Mouse (Mus musculus): Measurements from ENCODE around the gene Pih1d1. TPM values are rescaled to one million over a fixed set of nuclear protein-coding genes. Genes with fewer than 3 reads are reported as not detected.
A peak's percentile ranks its signal among the peaks of the same experiment; 100 is the strongest.

Gene Pih1d1
- polyA plus RNA-seq, 1 experiment from 2014 or later, result 87.1 TPM

DNA sequence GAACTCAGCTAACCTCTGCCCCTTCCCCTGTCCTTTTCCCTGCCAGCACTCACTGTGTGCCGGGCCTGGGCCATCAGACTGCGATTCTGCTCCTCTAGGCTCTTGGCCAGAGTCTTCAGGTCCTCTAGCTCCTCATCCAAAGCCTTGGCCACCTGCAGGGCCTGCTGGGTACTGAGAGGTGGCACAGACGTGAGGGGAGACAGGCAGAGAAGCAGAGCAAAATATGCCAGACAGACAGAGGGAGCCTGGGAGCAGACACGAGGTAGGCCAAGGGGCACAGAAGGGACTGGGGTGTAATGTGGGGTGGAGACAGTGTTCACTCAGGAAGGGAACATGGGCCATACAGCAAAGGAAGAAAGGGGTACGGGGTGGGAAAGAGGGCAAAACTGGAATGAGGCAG lies 39.3 kb downstream of the Pih1d1 start:
- 66% methylated on average over 5 of the region's 5 CpGs for WGBS
- Histone ChIP-seq H3K9me3 (no peaks in the 10 kb centered on the region), H3K4me3 (no peak overlapping the region), H3K27ac (no peak overlapping the region), H3K4me2 (no peak overlapping the region), H3K36me3 (replicated peaks) (no peaks in the 10 kb centered on the region), H3K27me3 (replicated peaks) (no peaks in the 10 kb centered on the region; the same call in 1 of the 2 replicates), H3K9ac (no peak overlapping the region), H3K4me1 (peaks cover 8% of the 10 kb centered on the region; the same call in 1 of the 2 replicates)
- ATAC-seq (replicated peaks), result no peak

DNA sequence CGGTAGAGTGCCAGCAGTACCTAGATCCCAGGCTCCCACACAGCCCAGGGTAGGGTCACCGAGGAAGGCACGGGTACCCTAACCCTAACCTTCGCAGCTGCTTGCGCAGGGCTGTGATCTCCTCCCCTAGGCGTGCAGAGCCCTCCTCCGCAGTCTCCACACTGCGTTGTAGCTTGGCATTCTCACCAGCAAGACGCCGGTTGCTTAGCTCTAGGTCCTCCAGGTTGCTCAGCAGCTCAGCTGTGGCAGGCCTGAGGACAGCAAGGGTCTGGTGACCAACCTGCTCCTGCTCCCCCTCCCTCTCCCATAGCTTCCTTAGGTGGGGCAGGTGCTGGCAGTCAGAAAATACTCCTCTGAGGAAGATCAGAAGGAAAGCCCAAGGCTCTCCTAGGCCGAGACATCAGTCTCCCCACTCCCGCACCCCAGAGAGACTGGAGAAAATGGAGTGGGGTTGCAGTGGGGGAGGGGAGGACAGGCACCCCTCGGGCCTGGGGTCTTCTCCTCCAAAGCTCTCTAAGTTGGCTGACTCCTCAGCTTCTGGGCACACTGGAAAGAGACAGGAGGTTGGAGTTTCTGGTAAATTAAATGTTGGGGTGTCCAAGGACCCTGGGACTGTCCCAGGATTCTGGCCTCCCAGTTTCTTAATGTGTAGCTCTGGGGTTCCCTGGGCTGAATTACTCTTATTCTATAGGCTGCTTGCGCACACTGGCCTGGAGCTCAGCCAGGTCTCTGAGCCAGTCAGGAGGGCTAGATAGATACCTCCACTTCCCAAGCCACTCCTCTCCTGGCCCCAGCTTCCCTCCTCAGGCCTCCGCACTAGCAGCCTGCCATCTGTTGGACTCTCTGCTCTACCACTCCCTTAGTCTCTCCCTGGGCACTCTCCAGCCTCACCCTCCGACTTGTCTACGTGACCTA lies 40.0 kb downstream of the Pih1d1 start:
- Histone ChIP-seq H3K9me3 (no peaks in the 10 kb centered on the region), H3K9ac (no peak overlapping the region), H3K4me3 (no peak overlapping the region), H3K36me3 (replicated peaks) (no peaks in the 10 kb centered on the region), H3K4me1 (peaks cover 11% of the 10 kb centered on the region; the same call in 1 of the 2 replicates), H3K4me2 (no peak overlapping the region), H3K27me3 (replicated peaks) (no peaks in the 10 kb centered on the region; the same call in 1 of the 2 replicates), H3K27ac (no peak overlapping the region)
- ATAC-seq (replicated peaks), result no peak
- WGBS, result 70% methylated on average over 17 of the region's 17 CpGs

DNA sequence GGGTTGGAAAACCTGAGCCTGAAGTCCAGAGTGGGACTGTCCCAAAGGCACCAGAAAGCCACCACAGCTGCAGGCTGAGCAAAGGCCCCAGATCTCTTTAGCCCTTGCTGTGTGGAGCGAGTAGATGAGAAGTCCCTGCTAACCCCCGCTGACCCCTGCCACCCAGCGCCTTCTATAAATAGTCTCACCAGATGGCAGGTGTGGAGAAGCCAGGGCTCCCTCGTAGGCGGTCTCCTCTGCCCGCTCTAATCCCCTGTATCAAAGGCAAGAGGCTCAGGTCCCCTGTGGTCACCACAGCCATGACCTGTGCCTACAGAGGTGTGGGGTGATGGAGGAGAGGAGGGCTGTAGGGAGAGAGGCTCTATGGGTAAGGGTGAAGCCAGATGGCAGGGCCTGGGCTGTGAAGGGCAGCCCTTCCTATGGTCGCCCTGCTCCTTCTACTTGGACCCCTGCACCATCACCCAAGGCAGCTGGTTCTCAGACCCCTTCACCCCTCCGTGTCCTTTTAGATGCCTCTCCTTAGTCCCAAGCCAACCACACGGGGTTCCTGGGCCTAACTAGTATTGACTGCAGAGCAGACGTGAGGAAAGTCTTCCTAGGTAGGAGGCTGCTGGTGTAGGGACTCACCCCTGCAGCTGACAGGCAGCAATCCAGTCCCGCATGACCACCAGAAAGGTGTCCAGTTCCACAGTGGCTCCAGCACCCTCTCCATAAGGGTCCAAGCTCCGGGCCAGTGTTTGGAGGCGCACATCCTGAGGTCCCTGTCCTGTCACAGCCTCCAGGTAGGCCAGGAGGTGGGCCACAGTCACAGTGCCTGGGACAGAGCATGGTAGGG lies 41.5 kb downstream of the Pih1d1 start:
- Histone ChIP-seq H3K4me3 (no peak overlapping the region), H3K36me3 (replicated peaks) (no peaks in the 10 kb centered on the region)
- WGBS, result 61% methylated on average over 13 of the region's 13 CpGs

DNA sequence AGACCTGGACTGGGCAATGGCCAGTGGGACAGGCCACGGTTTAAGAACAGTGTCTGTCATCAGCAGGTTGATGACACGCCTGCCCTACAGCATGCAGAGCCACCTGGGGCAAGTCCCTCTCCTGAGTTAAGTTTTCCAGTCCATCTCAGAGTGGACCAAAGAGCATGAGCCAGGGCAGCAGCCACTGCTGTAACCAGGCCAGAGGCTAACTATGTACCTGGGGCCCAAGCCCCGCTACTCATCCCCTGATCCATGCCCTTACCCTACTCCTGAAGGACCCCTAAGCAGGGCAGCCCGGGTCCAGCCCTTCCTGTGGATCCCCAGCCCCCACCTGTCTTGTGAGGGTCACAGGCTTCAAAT lies 42.1 kb downstream of the Pih1d1 start:
- no peak overlapping the region for H3K9ac ChIP-seq
- no peak overlapping the region for H3K4me2 ChIP-seq
- no peak overlapping the region for H3K4me3 ChIP-seq
- no peaks in the 10 kb centered on the region for H3K36me3 ChIP-seq (replicated peaks)
- H3K27ac ChIP-seq, result no peak overlapping the region
- 82% methylated on average over 4 of the region's 4 CpGs for WGBS
- H3K9me3 ChIP-seq, result no peaks in the 10 kb centered on the region
- H3K27me3 ChIP-seq (replicated peaks), result no peaks in the 10 kb centered on the region; the same call in 1 of the 2 replicates
- H3K4me1 ChIP-seq, result peaks cover 11% of the 10 kb centered on the region; the same call in 1 of the 2 replicates
- no peak for ATAC-seq (replicated peaks)

More for the DNA sequence above, 41.5 kb downstream of the Pih1d1 start:
- Histone ChIP-seq H3K9ac (no peak overlapping the region), H3K4me1 (peaks cover 11% of the 10 kb centered on the region; the same call in 1 of the 2 replicates), H3K27me3 (replicated peaks) (no peaks in the 10 kb centered on the region; the same call in 1 of the 2 replicates), H3K4me2 (no peak overlapping the region), H3K27ac (no peak overlapping the region), H3K9me3 (no peaks in the 10 kb centered on the region)
- ATAC-seq (replicated peaks), result no peak

DNA sequence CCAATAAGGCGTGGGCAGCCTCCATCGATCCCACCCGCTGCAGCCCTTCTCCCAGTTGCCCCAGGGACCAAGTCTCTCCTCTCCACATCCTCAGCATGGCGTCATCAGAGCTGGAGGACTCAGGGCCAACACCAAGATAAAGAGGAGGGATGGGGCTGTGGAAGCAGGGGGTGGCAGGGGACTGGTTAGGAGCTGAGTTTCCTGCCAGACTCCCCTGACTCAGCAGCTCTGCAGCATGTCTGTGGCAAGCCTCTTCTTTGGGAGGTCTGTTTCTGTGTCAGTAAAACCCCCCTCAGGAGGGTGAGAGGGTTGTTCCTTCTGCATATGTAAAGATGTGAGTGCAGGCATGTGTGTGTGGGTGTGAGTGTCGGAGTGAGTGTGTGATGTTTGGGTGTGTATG lies 42.9 kb downstream of the Pih1d1 start:
- ATAC-seq (replicated peaks), result no peak
- no peaks in the 10 kb centered on the region for H3K27me3 ChIP-seq (replicated peaks)
- H3K27ac ChIP-seq, result no peak overlapping the region
- no peaks in the 10 kb centered on the region for H3K36me3 ChIP-seq (replicated peaks)
- peaks cover 11% of the 10 kb centered on the region; the same call in 1 of the 2 replicates for H3K4me1 ChIP-seq
- no peaks in the 10 kb centered on the region for H3K9me3 ChIP-seq
- no peak overlapping the region for H3K4me3 ChIP-seq
- no peak overlapping the region for H3K9ac ChIP-seq
- WGBS, result 71% methylated on average over 5 of the region's 5 CpGs
- H3K4me2 ChIP-seq, result no peak overlapping the region

DNA sequence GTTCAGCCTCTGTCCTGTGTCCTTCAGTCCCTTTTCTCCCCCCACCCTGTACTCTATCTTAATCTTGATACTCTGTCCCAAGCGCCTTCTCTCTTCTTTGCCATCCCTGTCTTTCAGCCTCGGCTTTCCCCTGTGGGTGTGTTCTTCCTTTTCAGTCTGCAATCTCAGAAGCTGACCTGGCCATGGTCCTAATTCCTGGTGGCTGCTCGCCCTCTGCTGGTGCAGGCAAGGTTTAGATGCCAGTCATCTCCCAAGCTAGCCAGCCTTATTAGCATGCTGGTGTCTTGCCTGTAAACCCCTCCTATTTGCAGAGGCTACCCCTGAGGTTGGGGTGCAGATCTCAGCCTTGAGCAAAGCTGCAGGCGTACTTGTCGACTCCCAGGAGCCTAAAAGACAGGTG lies 44.3 kb downstream of the Pih1d1 start:
- H3K27ac ChIP-seq, result no peak overlapping the region
- ATAC-seq (replicated peaks), result peak; percentile 52
- peaks cover 11% of the 10 kb centered on the region; the same call in 1 of the 2 replicates for H3K4me1 ChIP-seq
- no peak overlapping the region for H3K4me2 ChIP-seq
- H3K9me3 ChIP-seq, result no peaks in the 10 kb centered on the region
- peak overlapping the region; percentile 15; the same call in 1 of the 2 replicates for H3K9ac ChIP-seq
- H3K27me3 ChIP-seq (replicated peaks), result 0 out of 2 replicates have a peak, but pooled peaks cover 4% of the 10 kb centered on the region
- WGBS, result 11% methylated on average over 5 of the region's 5 CpGs
- no peak overlapping the region for H3K4me3 ChIP-seq
- H3K36me3 ChIP-seq (replicated peaks), result no peaks in the 10 kb centered on the region

DNA sequence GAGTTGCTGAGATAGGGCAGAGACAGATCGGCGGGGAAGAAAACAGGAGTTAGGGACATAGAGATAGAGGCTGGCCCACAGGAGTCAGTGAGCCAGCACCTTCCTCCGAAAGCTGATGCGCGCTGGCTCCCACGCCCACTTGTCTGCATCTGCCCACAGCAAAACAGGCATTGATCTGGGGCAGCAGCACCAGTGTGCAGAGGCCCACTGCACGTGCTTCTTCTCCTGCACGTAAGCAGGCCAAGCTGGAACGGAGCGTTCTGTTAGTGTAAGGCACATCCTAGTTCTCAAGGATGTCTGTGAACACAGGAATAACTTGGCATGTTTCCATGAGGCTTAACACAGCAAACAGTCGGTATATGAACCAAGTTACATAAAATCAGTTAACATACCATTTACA lies 44.9 kb downstream of the Pih1d1 start:
- ATAC-seq (replicated peaks), result no peak
- Histone ChIP-seq H3K27ac (no peak overlapping the region), H3K36me3 (replicated peaks) (no peaks in the 10 kb centered on the region), H3K4me2 (no peak overlapping the region), H3K4me1 (peaks cover 11% of the 10 kb centered on the region), H3K4me3 (no peak overlapping the region), H3K9me3 (no peaks in the 10 kb centered on the region), H3K9ac (no peak overlapping the region), H3K27me3 (replicated peaks) (0 out of 2 replicates have a peak, but pooled peaks cover 6% of the 10 kb centered on the region)
- 82% methylated on average over 11 of the region's 11 CpGs for WGBS

DNA sequence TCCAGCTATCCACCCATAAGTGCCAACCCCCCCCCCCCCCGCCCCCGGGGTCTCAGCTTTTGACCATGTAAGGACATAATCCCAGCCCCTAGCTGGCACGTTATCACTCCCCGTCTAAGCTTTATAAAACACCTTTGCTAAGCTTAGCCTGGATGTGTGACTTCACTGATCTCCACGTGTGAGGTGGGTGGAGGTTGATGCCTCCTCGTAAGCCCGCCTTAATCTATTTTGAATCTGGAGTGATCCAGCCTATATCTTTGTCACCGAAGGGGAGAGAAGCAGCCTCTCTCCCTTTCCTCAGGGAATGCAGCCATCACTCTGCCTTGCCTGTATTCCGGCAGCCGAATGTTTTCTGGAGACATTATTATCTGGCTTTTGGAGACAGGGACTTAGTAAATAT lies 48.6 kb downstream of the Pih1d1 start:
- Histone ChIP-seq H3K9me3 (no peaks in the 10 kb centered on the region), H3K4me2 (no peak overlapping the region), H3K4me3 (no peak overlapping the region), H3K36me3 (replicated peaks) (no peaks in the 10 kb centered on the region), H3K27ac (no peak overlapping the region), H3K9ac (no peak overlapping the region), H3K27me3 (replicated peaks) (0 out of 2 replicates have a peak, but pooled peaks cover 6% of the 10 kb centered on the region), H3K4me1 (peaks cover 15% of the 10 kb centered on the region)
- 67% methylated on average over 10 of the region's 10 CpGs for WGBS
- ATAC-seq (replicated peaks), result no peak

DNA sequence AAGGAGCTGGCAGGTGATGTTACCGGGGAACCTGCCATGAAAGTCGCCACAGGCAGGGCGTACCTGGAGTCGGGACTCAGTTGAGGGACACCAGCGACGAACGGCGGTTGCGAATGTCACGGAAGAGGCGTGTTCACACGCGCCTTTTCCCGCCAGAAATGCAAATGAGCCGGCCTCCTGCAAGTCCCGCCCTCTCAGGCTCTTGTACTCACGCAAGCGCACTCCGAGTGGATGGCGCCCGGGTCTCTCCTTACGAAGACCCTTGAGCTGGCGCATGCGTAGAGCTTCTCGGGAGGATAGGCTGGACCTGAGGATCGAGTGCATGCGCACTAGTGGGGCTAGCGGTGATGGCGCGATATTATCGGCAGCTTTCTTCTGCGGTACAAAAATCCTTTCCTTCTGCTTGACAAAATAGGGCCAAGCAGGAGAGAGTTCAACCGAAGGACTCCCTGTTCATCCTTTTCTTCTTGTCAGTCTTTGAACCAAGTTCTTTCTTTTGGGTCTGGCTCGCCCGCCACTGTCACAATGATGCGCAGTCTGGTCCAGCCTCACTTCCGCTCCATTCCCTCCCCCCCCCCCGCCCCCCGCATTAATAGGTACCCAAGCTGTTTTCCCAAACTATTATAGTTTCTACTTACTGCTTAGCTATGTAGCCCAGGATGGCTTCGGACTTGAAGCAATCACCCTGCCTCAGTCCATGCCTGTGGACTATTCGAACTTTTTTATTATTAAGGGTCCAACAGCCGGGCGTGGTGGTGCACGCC lies 50.5 kb downstream of the Pih1d1 start, which contains the start of gene Ccdc155:
TSS of gene Ccdc155 (minus strand) at position 513 of the 764 bp plus-strand sequence.
- no peaks in the 10 kb centered on the region for H3K36me3 ChIP-seq (replicated peaks)
- H3K27me3 ChIP-seq (replicated peaks), result 0 out of 2 replicates have a peak, but pooled peaks cover 6% of the 10 kb centered on the region
- H3K4me3 ChIP-seq, result peak within 1 kb of the TSS; percentile 49
- ATAC-seq (replicated peaks), result peak; percentile 98
- peak within 1 kb of the TSS; percentile 60 for H3K9ac ChIP-seq
- H3K9me3 ChIP-seq, result no peaks in the 10 kb centered on the region
- 8% methylated on average over 44 of the region's 44 CpGs for WGBS
- H3K4me2 ChIP-seq, result peak within 1 kb of the TSS; percentile 64
- H3K27ac ChIP-seq, result peak within 1 kb of the TSS; percentile 87
- H3K4me1 ChIP-seq, result peaks cover 5% of the 10 kb centered on the region; the same call in 1 of the 2 replicates

DNA sequence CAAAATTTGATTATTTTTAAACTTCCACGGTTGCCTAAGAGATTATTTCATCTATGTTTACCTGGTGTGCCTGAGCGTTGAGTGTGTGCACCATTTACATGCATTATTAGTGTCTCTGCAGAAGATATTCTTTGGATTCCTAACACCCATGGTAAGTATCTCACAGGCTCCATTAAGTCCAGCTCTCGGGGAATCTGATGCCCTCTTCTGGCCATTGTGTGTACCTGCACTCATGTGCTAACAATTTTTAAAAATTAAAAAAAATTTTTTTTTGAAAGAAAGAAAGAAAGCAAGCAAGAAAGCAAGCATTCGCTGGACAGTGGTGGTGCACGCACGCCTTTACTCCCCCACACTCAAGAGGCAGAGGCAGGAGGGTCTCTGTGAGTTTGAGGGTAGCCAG lies 54.2 kb downstream of the Pih1d1 start:
- ATAC-seq (replicated peaks), result no peak
- no peaks in the 10 kb centered on the region for H3K9me3 ChIP-seq
- H3K9ac ChIP-seq, result no peak overlapping the region
- H3K4me3 ChIP-seq, result no peak overlapping the region
- H3K36me3 ChIP-seq (replicated peaks), result no peaks in the 10 kb centered on the region
- no peak overlapping the region for H3K4me2 ChIP-seq
- H3K4me1 ChIP-seq, result peaks cover 5% of the 10 kb centered on the region; the same call in 1 of the 2 replicates
- H3K27ac ChIP-seq, result no peak overlapping the region
- peaks cover 27% of the 10 kb centered on the region for H3K27me3 ChIP-seq (replicated peaks)
- WGBS, result 82% methylated on average over 6 of the region's 6 CpGs
